Mouse (Mus musculus): ENCODE data around the gene Vps29.
A peak's percentile ranks its signal among the peaks of the same experiment; 100 is the strongest.

The Vps29 gene

DNA sequence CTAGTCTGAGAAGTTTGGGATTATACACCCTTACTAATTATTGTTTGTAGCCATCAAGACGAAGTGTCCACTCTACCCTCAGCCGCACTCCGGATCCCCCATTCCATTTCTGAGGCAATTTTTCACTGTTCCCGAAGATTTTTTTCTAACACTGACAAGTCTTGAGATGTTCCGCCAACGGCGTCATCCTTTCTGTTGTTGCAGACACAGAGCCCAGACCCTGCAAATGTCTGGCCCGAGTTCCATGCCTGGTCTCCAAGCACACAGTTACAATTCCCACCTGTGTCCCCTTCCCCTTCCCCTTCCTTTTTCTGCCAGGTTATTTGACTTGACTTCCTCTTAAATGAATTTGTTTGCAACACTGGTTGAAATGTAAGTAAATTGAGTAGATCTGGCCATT is 45.7 kb downstream of the Vps29 start:
- no peak for DNase-seq (ENCODE audit: low read depth)

DNA sequence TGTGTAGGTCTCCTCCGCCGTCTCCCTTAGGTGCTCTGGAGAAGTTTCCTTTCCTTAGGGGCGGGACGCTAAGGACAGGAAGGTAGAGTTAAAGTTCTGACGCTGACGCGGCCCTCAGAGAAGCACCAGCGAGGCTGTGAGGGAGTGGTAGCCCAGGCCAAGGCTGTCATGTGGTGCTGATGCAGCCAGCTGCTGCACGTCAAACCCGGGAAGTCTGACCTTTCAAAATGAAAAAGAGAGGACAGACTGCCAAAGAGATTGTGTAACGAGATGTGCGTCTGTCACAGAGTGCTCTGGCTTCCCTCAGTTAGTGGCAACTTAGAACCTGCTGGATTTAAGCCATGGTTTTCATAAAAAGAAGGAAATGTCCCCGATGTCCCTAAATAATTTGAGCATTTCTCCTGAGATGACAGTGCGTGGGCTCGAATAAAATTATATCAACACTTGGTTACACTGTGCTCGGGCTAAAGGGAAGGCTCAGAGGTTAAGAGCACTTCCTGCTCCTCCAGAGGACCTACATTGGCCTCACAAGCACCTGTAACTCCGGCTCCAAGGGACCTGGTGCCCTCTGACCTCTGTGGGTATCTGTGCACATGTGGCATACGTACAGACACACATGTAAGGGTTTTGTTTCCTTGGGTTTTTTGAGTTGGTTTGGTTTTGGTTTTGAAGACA is 46.6 kb downstream of the Vps29 start:
- peak; percentile 42 for DNase-seq (ENCODE audit: low read depth)

DNA sequence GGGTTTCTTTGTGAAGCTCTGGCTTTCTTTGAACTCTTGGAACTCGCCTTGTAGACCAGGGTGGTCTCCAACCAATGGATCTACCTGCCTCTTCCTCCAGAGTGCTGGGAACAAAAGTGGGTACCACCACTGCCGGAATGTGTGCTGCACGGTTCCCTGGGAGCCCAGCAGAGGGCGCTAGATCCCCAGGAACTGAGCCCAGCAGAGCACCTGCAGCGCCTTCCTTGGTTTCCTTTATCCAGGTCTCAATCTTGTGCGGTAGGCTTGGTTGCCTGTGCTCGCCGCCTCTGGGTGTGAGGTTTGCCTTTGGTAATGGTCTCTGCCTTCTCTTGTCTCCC is 47.1 kb downstream of the Vps29 start:
- peak; percentile 59 for DNase-seq (ENCODE audit: low read depth)

DNA sequence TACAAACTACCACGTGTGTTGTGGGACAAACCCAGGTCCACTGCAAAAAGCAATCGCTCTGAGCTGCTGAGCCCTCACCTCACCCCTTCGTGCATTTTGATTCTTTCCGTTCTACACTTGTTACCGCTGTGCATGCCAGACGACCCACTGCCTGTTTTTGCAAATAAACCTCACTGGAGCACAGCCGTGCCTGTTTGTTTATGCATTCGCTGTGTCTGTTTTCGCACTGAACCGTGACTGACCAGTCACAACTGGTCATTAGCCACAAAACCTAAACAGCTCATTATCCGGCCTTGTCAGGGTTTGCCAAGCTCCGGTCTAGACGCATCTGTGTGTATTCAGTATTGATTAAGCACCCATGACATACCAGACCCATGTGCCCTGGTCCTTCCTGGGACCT is 48.0 kb downstream of the Vps29 start:
- DNase-seq (ENCODE audit: low read depth): no peak

DNA sequence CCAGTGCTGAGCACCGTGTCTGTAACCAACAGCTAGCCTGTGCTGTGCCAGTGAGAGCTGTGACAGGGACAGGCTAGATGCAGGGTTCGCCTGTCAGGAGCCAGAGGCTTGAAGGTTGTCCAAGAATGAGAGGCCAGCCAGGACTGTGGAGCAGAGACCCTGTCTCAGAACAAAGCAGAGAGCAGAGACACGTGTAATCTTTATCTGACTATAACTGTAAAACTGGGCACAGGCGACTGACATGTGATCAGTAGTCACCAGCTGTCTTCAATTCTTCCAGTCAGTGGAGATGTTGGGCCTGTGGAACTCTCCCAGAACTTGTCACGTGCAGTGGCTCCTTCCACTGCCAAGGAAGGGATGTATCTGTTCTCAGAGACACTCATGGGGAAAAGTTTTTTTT is 48.6 kb downstream of the Vps29 start:
- DNase-seq (ENCODE audit: low read depth): no peak

DNA sequence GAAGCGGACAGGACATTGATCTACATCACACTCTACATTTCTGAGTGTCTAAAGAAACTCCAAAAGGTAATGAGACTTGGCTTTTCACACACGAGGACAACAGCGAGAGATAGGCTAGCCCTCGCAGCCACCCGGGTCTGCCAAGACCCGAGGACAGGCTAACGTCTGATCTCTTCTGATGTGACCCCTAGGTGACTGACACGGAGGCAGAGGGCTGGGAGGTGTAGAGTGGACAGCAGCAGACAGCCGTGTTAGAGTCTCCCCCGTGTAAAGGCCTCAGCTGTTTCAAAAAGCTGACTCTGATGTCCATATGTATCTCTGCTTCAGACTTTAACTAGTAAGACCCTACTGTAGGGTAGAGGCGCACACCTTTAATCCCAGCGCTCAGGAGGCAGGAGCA is 49.2 kb downstream of the Vps29 start:
- DNase-seq (ENCODE audit: low read depth): no peak

DNA sequence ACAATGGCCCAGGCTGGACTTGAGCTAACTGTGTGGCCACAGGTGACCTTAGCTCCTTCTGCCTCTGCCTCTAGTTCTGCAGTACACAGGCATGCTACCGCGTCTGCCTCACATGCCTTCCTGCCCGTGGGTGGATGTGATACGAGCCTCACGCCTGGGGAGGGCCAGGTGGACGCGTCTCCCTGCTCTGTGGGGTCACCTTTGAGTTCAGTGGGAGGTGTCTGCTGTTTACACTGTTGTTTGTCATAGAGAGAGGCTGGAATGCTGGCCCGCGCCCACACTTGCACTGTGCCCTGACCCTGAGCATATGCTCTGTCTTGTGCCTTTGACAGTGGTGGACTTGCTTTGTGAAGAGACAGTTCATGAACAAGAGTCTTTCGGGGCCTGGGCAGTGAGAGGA is 51.4 kb downstream of the Vps29 start:
- no peak for DNase-seq (ENCODE audit: low read depth)

DNA sequence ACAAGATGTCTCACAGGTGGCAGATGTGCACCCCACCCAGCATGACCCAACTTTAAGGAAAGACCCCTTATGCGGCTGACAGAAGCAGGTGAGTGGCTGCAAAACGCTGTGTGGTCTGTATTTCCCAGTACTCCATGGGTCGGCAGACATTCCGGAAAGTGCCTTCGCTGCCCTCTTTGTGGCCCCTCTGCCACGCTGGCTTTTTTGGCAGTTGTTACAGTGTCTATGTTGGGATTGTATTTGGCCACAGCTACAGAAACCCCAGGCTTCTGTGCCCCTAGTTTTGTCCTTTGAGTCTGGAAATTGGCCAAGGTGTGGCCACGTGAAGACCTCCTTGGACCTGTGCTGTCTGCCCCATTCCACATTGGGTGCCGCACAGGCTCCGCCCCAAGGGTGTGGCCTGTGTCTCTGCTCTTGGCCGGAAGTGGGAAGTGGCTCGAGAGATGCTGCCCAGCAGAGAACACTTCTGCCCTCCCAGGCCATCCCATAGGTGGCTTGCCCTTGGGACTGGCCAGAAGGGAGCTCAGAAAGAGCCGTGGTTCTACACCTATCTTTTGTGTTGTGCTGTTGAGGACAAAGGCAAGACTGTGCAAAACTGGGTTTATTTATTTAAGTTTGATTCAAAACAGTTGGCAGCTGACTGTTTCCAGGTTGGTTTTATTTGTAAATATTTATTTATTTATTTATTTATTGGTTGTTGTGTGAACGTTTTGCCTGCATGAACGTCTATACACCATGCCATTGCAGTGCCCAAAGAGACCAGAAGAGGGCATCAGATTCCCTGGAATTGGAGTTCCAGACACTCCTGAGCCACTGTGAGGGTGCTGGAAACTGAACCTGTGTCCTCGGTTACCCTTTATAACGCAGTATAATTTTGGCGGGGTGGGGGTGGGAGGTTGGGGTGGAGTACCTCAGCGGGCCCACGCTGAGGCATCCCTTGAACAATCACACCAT is 55.8 kb downstream of the Vps29 start:
- DNase-seq (ENCODE audit: low read depth): no peak

DNA sequence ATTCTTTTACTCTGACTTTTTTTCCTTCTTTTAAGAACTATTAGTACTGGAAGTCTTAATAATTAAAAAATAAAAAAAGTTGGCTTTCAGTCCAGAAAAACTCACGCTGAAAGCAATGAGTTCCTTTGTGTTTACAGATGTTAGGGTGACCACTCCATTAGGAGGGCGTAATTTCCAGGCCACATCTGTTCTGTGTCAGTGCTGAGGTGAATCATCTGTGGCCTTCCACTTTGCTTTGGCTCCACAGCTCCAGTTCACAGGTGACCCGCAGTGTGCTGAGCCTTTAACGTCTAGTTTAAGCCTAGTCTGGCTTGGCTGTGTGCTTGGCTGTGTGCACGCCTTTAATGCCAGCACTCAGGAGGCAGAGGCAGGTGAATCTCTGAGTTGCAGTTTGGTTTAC is 57.7 kb downstream of the Vps29 start:
- no peak for DNase-seq (ENCODE audit: low read depth)

DNA sequence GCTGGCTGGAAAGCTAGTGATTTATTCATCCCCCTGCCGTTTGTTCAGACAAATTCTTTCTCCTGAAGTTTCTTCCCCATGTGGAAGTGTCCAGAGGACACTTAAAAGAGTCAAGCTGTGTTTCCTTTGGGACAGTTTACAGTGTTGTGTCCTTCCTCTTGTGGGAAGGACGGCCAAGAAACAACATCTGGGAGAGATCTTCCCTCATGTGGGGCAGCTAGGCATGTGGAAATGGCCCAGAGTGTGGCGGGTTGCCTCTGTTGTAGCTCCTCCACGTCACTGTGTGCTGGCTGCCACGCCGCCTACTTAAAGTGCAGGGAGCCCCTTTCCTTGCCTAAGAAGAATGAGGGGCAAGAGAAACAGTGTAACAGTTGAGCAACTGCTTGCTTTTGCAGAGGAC is 58.7 kb downstream of the Vps29 start:
- DNase-seq (ENCODE audit: low read depth): no peak

DNA sequence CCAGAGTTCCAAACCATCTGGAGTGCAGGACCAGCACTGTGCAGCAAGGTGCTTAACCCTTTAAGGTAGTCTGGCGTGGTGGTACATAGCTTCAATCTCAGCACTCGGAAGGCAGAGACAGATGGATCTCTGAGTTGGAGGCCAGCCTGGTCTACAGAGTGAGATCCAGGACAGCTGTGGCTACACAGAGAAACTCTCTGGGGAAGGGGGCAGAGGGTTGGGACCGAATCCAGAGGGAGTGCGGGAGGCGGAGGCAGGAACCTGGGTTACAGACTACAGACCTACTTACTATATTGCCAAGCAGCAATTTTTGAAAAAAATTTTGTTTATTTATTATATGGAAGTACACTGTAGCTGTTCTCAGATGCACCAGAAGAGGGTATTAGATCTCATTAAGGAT is 60.2 kb downstream of the Vps29 start:
- DNase-seq (ENCODE audit: low read depth): no peak

All from 416B (cell line).